Mouse (Mus musculus) brain, embryonic 14.5 days (tissue): ENCODE results near the gene Taar7b.

Experiments
- CTCF ChIP-seq: fragments of 200-500 bp; IDR thresholded peaks from 2 replicates; pipeline ENCODE4 v1.5.1; 2012; ENCODE audit warnings: inconsistent platforms, mild to moderate bottlenecking, moderate library complexity, borderline replicate concordance; ENCODE audit not compliant: insufficient read depth, insufficient read length; ENCODE audit errors: extremely low read depth
- POLR2A ChIP-seq: fragments of 200-500 bp; IDR thresholded peaks from 2 replicates; pipeline ENCODE4 v1.6.1; 2012; ENCODE audit warnings: mild to moderate bottlenecking, inconsistent platforms, borderline replicate concordance; ENCODE audit not compliant: poor library complexity, insufficient read depth, insufficient read length, severe bottlenecking; ENCODE audit errors: extremely low read depth

DNA sequence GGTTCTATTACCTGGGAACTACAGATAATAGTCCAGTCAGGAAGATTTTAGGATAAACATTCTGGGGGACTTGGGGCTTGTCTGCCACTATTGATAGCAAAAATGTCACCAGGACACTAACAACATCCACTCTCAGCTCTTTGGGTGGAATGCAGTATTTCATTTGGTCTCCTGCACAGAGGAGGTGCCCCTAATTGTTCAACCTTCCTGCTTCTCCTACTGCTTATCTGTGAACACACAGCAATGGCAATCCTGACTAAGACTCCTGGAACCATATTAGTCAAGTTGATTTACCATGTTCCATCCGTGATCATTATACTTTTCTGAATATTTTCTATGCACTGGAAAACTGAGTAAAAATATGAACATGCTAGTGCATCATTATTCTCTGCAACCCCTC lies 8.4 kb downstream of the Taar7b start:
- TF ChIP-seq POLR2A, result no peak
- no peak for TF ChIP-seq CTCF
